Mouse (Mus musculus) spleen, adult 2 months (tissue): ENCODE data around the gene Dlx6.

Source experiments
- CTCF ChIP-seq: fragments of 200-500 bp; IDR thresholded peaks from 2 replicates; pipeline ENCODE4 v1.5.1; 2011; ENCODE audit warnings: mild to moderate bottlenecking, inconsistent platforms; ENCODE audit not compliant: insufficient read depth, insufficient read length, insufficient replicate concordance; ENCODE audit errors: extremely low read depth
- POLR2A ChIP-seq: fragments of 200-500 bp; IDR thresholded peaks from 2 replicates; pipeline ENCODE4 v1.6.1; 2011; ENCODE audit warnings: low read depth, low read length, inconsistent platforms

DNA sequence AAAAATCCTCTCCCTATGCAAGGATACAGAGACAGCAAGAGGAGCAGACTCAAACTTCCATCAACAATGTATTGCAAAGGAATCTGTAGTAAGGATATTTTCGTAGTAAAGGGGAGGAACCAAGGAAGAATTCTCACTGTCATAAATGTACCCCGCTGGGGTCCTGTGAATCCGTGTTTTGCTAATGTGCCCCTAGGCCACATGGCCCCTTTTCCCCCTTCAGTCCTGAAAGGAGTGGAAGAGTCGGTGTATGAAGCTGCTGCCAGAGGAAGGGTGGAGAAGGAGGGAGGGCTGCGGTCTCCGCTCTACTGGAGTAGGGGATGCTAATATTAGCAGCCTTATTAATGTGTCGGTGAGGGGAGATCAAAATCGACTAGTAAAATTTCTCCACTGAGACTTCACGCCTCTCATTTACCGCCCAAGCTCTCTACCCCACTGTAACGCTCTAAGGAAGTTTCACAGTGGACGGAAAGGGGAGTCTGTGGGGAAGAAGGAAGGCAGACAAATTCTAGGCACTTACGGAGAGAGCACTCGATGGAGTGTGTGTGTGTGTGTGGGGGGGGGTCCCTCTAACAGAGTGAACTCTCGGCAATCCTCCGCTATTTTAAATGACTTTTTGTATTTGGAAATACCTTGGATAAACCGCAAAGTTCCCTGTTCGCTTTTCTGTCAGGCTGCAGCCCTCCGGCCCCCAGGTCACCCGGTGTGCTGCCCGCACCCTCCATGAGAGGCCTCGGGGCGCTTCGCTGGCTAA lies 17.4 kb downstream of the Dlx6 start:
- TF ChIP-seq CTCF, result no peak
- no peak for TF ChIP-seq POLR2A
